ENCODE assay signal across 9 mouse cellular contexts in genomic region chr3:55284215-55284614, GRCm38 (mm10). TPM values are rescaled to one million over a fixed set of nuclear protein-coding genes. Genes with fewer than 3 reads are reported as not detected.
DNase-seq lines count a peak whose midpoint lies in the region; ATAC-seq lines count a peak whose summit lies in the region.
"Had no signal": no experiment of that assay in that cellular context is flagged by ENCODE, and none has a peak within 500 bp of the region (broad histone marks: within the 10 kb centered on the region; RNA-seq: fewer than 3 reads in every experiment).

No protein-coding gene starts in this region.

- no peak overlapping the region for H3K4me3 ChIP-seq in hindbrain, embryonic 11.5 days (ENCODE audit: low read depth, low read length)

- no peak overlapping the region for H3K9ac ChIP-seq in hindbrain, embryonic 11.5 days (ENCODE audit: low read depth, low read length)

- no peaks in the 10 kb centered on the region for H3K27me3 ChIP-seq in hindbrain, embryonic 11.5 days (ENCODE audit: control insufficient read depth, insufficient read depth, low read length)

- H3K36me3 ChIP-seq in hindbrain, embryonic 11.5 days (ENCODE audit: control insufficient read depth, insufficient read depth, low read length): no peaks in the 10 kb centered on the region

- H3K27ac ChIP-seq in hindbrain, embryonic 11.5 days (ENCODE audit: low read depth, low read length): peak overlapping the region; percentile 7; the same call in 1 of the 2 replicates

- no peaks in the 10 kb centered on the region for H3K9me3 ChIP-seq in hindbrain, embryonic 11.5 days (ENCODE audit: control insufficient read depth, low read length)

- peak; percentile 20 to 42 for DNase-seq in cerebellum, postnatal 14 days
- no peak for DNase-seq in cerebellum, adult 9-11 months
- DNase-seq in NIH3T3 (ENCODE audit: low read depth): peak; percentile 14
- DNase-seq in hindbrain, embryonic 11.5 days (ENCODE audit: low spot score): peak; percentile 54
- DNase-seq in mesoderm, embryonic 11.5 days (ENCODE audit: low read depth, low spot score): peak; percentile 66
- DNase-seq in spleen, postnatal 36 days (ENCODE audit: low spot score in 2 of 2): no peak
- no peak for DNase-seq in thymus, postnatal 4 days
- no peak for DNase-seq in kidney, postnatal 4 days

- WGBS in hindbrain, embryonic 11.5 days: 43% methylated on average over 3 of the region's 3 CpGs

- H3K4me1 ChIP-seq in hindbrain, embryonic 11.5 days (replicated peaks; ENCODE audit: control insufficient read depth, insufficient read depth, low read length): no peaks in the 10 kb centered on the region

- no peak overlapping the region for H3K4me2 ChIP-seq in hindbrain, embryonic 11.5 days (replicated peaks; ENCODE audit: low read depth, low read length)

- ATAC-seq in hindbrain, embryonic 11.5 days (ENCODE audit: low FRiP score): peak; percentile 68; the same call in 1 of the 2 replicates
- ATAC-seq: lung, postnatal 0 days had no signal

RNA-seq across cellular contexts. Expression of gene Dclk1, which starts 42.1 kb away (rescaled TPM):
- polyA plus RNA-seq in hindbrain, embryonic 11.5 days (2014; fragmentation: Nextera tagmentation; extraction: Ambion mirVana): 76.6 and 94.8 TPM in 2 replicates

Comparison
In these comparisons a context has a peak if more than half of its experiments do, and no peak if none do; other contexts are left out.
1. DNase-seq: peak in cerebellum, postnatal 14 days (2 of 2), NIH3T3 (single experiment), hindbrain, embryonic 11.5 days (single experiment) and mesoderm, embryonic 11.5 days (single experiment); none in cerebellum, adult 9-11 months (single experiment), spleen, postnatal 36 days (0 of 2), thymus, postnatal 4 days (single experiment) and kidney, postnatal 4 days (0 of 2).